Mouse (Mus musculus) ES-E14 (cell line): ENCODE measurements around the gene Glod4. TPM values are rescaled to one million over a fixed set of nuclear protein-coding genes. Genes with fewer than 3 reads are reported as not detected.

ENCODE experiments used
- DNase-seq: peaks from one replicate; pipeline ENCODE4 v3.0.0-alpha.2; 2013; ENCODE audit warnings: low read depth, low spot score
- H3K27ac ChIP-seq: 2 replicates; pipeline ENCODE4 v1.5.1; 2012; ENCODE audit warnings: low read depth, mild to moderate bottlenecking, low read length, moderate library complexity, mixed read lengths; ENCODE audit not compliant: poor library complexity, insufficient read depth, severe bottlenecking
- H3K36me3 ChIP-seq: 2 replicates; pipeline ENCODE4 v1.6.1; 2012; ENCODE audit warnings: mild to moderate bottlenecking, low read length, moderate library complexity, mixed read lengths; ENCODE audit not compliant: control insufficient read depth, poor library complexity, insufficient read depth, severe bottlenecking
- H3K4me1 ChIP-seq, 2 experiments: fragments of 150-350 bp in 1 of 2; sonication (generic) in 1 of 2; 2 replicates each; pipeline ENCODE4 v1.6.1; 2012; ENCODE audit warnings: low read length in 2 of 2, mild to moderate bottlenecking in 1 of 2, mixed read lengths in 1 of 2; ENCODE audit not compliant: control insufficient read depth in 2 of 2, insufficient read depth in 2 of 2, poor library complexity in 1 of 2
- H3K4me3 ChIP-seq, 2 experiments: fragments of 150-350 bp in 1 of 2; sonication (generic) in 1 of 2; 2 replicates each; pipeline ENCODE4 v1.5.1; 2012; ENCODE audit warnings: low read length in 2 of 2, low read depth in 1 of 2, mild to moderate bottlenecking in 1 of 2, mixed read lengths in 1 of 2; ENCODE audit not compliant: insufficient read depth in 1 of 2, poor library complexity in 1 of 2, severe bottlenecking in 1 of 2
- H3K9ac ChIP-seq: 2 replicates; pipeline ENCODE4 v1.6.1; 2012; ENCODE audit warnings: low read depth, mild to moderate bottlenecking, low read length, mixed read lengths; ENCODE audit not compliant: poor library complexity, insufficient read depth, severe bottlenecking
- H3K9me3 ChIP-seq: fragments of 150-350 bp; sonication (generic); 2 replicates; pipeline ENCODE4 v1.6.1; 2012; ENCODE audit warnings: low read depth, mild to moderate bottlenecking, low read length; ENCODE audit not compliant: control insufficient read depth, insufficient read depth
- CHD2 ChIP-seq: IDR thresholded peaks from 2 replicates; pipeline ENCODE4 v1.6.1; 2014; ENCODE audit warnings: mild to moderate bottlenecking, low read depth, low read length, inconsistent platforms
- ZC3H11A ChIP-seq: IDR thresholded peaks from 2 replicates; pipeline ENCODE4 v1.6.1; 2012; ENCODE audit warnings: low read depth, mild to moderate bottlenecking, inconsistent platforms, low read length, borderline replicate concordance
- ZNF384 ChIP-seq: IDR thresholded peaks from 2 replicates; pipeline ENCODE4 v1.6.1; 2012; ENCODE audit warnings: low read depth, low read length, inconsistent platforms
- in situ Hi-C, 2 experiments: fragments of 600-800 bp; cut with MboI; formaldehyde crosslinking; loops; one replicate each; pipeline ENCODE4 v1.15.1; 2025; ENCODE audit warnings: low sequenced_read_pairs in 2 of 2, inconsistent platforms in 1 of 2; ENCODE audit not compliant: unreplicated experiment in 2 of 2
- total RNA-seq: library from RNA; depleted of rRNA; stranded (reverse); fragments of 300-350 nt; gene quantifications from 2 replicates; pipeline ENCODE4 v1.2.3, GENCODE M21; 2012; rRNA removed

Glod4 gene
- total RNA-seq, 1 experiment: 65.5 TPM

DNA sequence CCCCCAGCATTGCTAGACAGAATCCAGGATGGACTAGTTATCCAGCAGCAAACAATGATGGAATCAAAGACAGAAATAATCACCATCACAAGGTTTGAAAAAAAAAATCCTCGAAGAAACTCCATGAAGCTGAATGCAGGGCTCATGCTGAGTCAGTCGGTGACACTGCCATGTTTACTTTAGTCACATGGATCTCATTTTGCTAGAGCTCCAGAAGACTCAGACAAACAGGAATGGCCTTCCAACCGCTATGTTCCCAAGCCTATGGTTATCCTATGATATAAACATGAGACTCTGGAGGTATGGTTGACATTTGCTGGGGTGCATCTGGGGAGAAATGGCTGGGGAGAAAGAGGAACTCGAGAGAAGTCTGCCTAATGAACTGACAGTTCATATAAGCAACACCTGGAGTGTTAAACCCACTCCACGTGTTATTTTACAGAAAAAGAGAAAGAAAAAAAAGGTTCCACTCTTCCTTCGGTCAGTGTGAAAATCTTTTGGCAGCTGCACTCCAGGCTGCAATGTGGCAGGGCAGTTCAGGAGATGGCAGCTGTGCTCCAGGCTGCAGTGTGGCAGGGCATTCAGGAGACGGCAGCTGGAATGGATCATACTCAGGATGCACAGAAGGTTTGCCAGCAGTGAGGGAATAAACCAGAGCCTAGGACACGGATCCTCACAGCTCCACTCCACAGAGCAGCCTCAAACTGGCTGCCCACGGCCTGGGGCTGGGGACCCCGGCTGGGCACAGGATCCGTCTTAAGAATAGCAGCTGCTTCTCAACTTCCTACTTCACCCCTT is 169.0 kb downstream of the Glod4 start:
- Histone ChIP-seq H3K9ac (no peak overlapping the region), H3K9me3 (no peaks in the 10 kb centered on the region), H3K36me3 (no peaks in the 10 kb centered on the region), H3K4me3 (no peak overlapping the region), H3K27ac (no peak overlapping the region), H3K4me1 (no peaks in the 10 kb centered on the region)
- in situ Hi-C loops: no loop called here
- TF ChIP-seq ZNF384: no peak
- no peak for TF ChIP-seq ZC3H11A
- no peak for TF ChIP-seq CHD2
- no peak for DNase-seq

Other genes with a start within 250 kb of the Glod4 start
- gene 1700016K19Rik, start 243.8 kb downstream of the Glod4 start, total RNA-seq: 0.63 and 1.2 TPM in 2 replicates
- 1.2 and 2.9 TPM in 2 replicates for gene Rflnb, start 215.9 kb downstream of the Glod4 start, total RNA-seq
- 12.6 and 20.3 TPM in 2 replicates for gene Vps53, start 64.1 kb downstream of the Glod4 start, total RNA-seq
- 10.6 and 11.3 TPM in 2 replicates for gene Fam57a, start 64.1 kb downstream of the Glod4 start, total RNA-seq
- gene Dbil5, start 26.1 kb downstream of the Glod4 start, total RNA-seq: 0.48 and 1.4 TPM in 2 replicates
- 26.1 and 34.0 TPM in 2 replicates for gene Gemin4, start 26.1 kb downstream of the Glod4 start, total RNA-seq
- gene Mrm3, start within 50 bp of the Glod4 start, total RNA-seq: 16.0 and 20.2 TPM in 2 replicates
- gene Nxn, start 155.4 kb upstream of the Glod4 start, total RNA-seq: 42.5 and 48.0 TPM in 2 replicates
- 72.1 and 74.5 TPM in 2 replicates for gene Timm22, start 163.2 kb upstream of the Glod4 start, total RNA-seq